Mouse (Mus musculus) brain, embryonic 14.5 days (tissue): ENCODE results near the gene Ypel4. TPM values are rescaled to one million over a fixed set of nuclear protein-coding genes. Genes with fewer than 3 reads are reported as not detected.

Experiments used
- DNase-seq: peaks from one replicate; pipeline ENCODE4 v3.0.0-alpha.2; 2011; ENCODE audit warnings: low read depth
- CTCF ChIP-seq: fragments of 200-500 bp; IDR thresholded peaks from 2 replicates; pipeline ENCODE4 v1.5.1; 2012; ENCODE audit warnings: inconsistent platforms, mild to moderate bottlenecking, moderate library complexity, borderline replicate concordance; ENCODE audit not compliant: insufficient read depth, insufficient read length; ENCODE audit errors: extremely low read depth
- POLR2A ChIP-seq: fragments of 200-500 bp; IDR thresholded peaks from 2 replicates; pipeline ENCODE4 v1.6.1; 2012; ENCODE audit warnings: mild to moderate bottlenecking, inconsistent platforms, borderline replicate concordance; ENCODE audit not compliant: poor library complexity, insufficient read depth, insufficient read length, severe bottlenecking; ENCODE audit errors: extremely low read depth
- polyA plus RNA-seq: library from polyadenylated mRNA; depleted of rRNA; stranded (reverse); fragments of >200 nt; gene quantifications from 2 replicates; pipeline ENCODE4 v1.2.3, GENCODE M21; 2012; rRNA removed

The Ypel4 gene
- 41.7 and 61.5 TPM in 2 replicates for polyA plus RNA-seq

GRCm38 (mm10) chr2:84733579-84734300, at the start of gene Ypel4:
Gene Ypel4, plus strand, starts transcription at chr2:84734058.
- TF ChIP-seq POLR2A (no peak), CTCF (no peak)
- peak; percentile 88 for DNase-seq

DNA sequence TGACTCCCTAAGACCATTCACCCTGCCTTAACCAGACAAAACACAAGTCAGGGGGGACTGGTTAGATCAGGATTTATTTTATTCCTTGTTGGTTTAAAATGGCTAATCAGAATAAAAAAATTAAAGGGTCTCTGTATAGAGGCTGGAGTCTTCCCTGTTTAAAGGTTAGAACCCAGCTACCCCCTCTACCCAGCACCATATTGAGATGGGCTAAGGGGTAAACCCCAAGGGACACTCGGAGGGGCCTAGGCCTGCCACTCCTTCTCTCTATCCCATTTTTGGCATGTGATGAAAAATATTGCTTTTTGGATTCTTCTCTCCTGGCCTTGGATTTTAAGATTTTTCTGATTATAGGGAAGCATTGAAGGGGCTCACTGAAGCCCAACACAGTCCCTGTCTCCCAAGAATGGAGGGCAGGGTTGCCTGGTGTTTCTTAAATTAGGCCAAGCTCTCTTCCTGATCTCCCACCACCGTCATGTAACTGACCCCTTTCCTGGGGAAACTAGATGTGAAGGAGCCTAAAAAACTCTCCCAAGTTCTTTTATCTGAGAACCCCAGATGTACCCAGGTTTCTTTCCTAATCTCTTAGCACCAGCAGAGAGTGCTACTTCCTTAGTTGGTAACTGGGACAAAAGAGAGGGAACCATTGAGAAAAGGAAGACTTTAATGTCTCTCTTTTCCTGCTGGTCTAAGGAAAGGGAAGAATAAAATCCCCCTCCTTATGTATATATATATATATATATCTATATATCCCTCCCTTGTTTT, 45.6 kb upstream of the Ypel4 start:
- no peak for TF ChIP-seq POLR2A
- TF ChIP-seq CTCF, result no peak
- DNase-seq, result no peak

DNA sequence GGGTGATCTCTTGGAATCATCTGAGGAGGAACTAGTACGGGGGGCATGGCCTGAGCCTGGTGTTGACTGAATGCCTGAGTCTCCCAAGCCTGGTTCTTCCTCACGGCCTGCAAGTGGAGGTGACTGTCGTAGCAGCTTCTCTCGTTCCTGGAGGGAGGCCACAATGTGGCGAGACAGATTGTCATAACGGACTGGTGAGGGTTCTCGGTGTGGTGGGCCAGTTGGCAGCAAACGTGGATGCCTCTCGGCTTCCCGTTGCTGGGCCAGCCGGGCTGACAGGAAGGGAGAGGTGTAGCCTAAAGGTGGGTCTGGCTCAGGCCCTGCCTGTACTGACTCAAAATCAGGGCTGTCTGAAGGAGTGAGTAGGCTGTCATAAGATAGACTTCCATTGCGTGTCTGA, 43.8 kb upstream of the Ypel4 start:
- no peak for DNase-seq
- no peak for TF ChIP-seq CTCF
- TF ChIP-seq POLR2A, result no peak

- no peak for DNase-seq
- TF ChIP-seq POLR2A (no peak), CTCF (no peak)
Observed at GRCm38 (mm10) chr2:84695007-84695695, 38.7 kb upstream of the Ypel4 start.

DNA sequence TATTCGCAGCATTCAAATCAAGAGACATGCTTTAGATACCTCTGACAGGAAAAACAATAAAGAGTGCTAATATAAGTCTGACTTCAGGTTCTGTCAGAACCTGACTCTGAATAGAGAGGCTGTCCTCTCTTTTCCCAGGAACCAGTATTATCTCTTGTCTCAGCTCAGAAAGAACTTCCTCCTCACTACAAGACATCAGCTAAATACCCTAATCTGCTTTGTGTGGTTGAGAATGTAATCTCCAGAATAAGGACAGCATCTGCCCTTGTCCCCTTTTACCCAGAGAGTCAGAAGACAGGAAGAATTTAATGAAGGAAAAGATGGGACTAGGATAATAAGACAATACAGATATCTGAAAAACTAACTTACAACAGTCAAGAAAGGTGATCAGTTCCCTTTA, 30.4 kb upstream of the Ypel4 start:
- TF ChIP-seq POLR2A, result no peak
- no peak for TF ChIP-seq CTCF
- no peak for DNase-seq

DNA sequence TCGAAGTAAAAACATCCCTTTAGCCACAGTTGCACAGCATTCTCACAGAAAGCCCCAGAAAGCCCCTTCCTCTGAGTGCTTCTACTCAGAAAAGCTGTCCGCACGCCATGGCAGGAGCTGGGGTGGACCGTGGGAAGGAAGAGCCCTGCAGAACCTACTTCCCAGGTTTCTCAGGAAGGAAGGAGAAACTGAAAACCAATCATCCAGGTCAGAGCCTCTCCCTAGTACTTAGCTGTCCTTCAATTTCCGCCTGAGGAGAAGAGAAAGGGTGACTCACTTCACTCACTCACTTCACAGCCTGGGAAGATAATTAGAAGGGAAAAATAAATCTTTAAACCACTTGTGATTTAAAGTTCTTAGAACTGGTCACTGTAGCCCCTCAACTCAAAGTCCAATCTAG, 29.5 kb upstream of the Ypel4 start:
- no peak for DNase-seq
- TF ChIP-seq POLR2A (no peak), CTCF (no peak)

DNA sequence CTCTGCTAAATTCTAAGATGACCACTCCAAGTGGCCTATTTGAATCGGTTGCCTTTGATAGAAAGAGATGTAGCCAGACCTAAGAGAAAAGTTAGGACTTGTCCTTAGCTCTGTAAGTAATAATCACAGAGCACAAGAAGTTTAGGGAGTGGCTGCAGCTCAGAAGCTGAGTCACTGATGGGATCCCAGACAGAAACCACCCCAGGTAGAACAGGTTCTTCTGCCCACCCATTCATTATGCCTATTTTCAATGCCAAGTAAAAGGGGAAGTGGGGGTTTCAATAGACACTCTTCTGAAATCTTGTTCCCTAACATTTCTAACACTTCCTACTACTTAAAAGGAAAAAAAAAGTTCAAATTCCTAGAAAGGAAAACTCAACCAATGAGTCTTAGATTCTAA, 28.6 kb upstream of the Ypel4 start:
- TF ChIP-seq POLR2A (no peak), CTCF (no peak)
- DNase-seq, result no peak

- DNase-seq, result peak; percentile 55
- TF ChIP-seq CTCF (no peak), POLR2A (no peak)
Observed at GRCm38 (mm10) chr2:84707523-84707922, 26.3 kb upstream of the Ypel4 start.

- TF ChIP-seq CTCF (no peak), POLR2A (no peak)
- DNase-seq, result no peak
Observed at GRCm38 (mm10) chr2:84711898-84712297, 22.0 kb upstream of the Ypel4 start.

- no peak for DNase-seq
- TF ChIP-seq CTCF, result no peak
- TF ChIP-seq POLR2A, result no peak
Observed at GRCm38 (mm10) chr2:84714422-84714810, 19.4 kb upstream of the Ypel4 start.

GRCm38 (mm10) chr2:84714811-84715561, 18.9 kb upstream of the Ypel4 start, which contains the start of gene Zdhhc5:
Gene Zdhhc5, minus strand, starts transcription at chr2:84715180.
- DNase-seq, result peak; percentile 100
- peak; percentile 92 for TF ChIP-seq POLR2A
- TF ChIP-seq CTCF, result no peak
